Mouse (Mus musculus) layer of hippocampus, postnatal 10 days (tissue): ENCODE measurements around the gene Itpk1. TPM values are rescaled to one million over a fixed set of nuclear protein-coding genes. Genes with fewer than 3 reads are reported as not detected.
A peak's percentile ranks its signal among the peaks of the same experiment; 100 is the strongest.

Source experiments
- DNase-seq, 2 experiments: peaks; one replicate each; pipeline ENCODE4 v3.0.0; 2021; ENCODE audit warnings: low spot score in 2 of 2
- long read RNA-seq: library from polyadenylated mRNA; stranded (forward); transcript quantifications from one replicate; pipeline ENCODE4 v2.0.0, GENCODE M21; 2023
- total RNA-seq, 2 experiments: library from RNA; stranded (reverse); gene quantifications; 2 replicates each; pipeline ENCODE4 v1.2.3; 2021

Gene Itpk1
- total RNA-seq = 10 to 100 TPM; 49.4 to 52.8 TPM
- long read RNA-seq, transcript Itpk1-201 (10 exons, 2,918 nt) = major isoform, 14 of 32 reads
- long read RNA-seq, partial matches to known transcripts = 11 of 32 reads
- long read RNA-seq, other reads (novel, unspliced or antisense) = 7 of 32 reads

DNA sequence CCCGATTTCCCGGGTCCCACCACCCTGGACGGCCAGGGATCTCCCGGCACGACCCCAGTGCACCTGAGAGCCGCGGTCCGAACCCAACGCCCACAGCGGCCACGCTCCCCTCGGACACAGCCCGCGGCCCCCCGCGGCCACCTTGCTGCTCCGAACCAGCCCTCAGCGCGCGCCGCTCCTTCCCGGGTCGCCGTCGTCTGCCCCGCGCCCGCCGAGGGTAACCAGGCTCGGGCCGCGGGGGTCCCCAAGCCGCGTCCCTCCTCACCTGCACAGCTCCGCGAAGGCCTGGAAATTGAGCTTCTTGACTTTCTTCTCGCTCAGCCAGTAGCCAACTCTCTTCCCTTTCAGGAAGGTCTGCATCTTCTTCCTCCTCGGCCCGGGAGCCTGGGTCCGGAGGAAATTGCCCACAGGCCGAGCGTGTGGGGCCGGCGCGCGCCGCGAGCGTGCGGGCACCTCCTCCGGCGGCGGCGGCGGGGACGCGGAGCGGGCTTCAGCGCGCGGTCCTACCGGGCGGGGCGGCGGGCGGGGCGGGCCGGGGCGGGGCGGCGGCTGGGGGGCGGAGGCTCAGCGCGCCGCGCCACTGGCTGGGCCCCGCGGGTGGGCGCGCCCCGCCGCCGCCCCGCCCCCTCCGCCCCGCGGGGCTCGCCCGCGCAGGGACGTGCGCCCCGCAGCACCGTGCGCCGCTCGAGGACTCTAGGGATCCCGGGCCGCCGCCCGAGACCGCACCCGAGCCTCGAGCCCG is at the start of gene Itpk1:
Gene Itpk1, minus strand, starts transcription at position 474 of the 742 bp plus-strand sequence.
- DNase-seq = peak in 1 of 2 experiments; percentile 53

DNA sequence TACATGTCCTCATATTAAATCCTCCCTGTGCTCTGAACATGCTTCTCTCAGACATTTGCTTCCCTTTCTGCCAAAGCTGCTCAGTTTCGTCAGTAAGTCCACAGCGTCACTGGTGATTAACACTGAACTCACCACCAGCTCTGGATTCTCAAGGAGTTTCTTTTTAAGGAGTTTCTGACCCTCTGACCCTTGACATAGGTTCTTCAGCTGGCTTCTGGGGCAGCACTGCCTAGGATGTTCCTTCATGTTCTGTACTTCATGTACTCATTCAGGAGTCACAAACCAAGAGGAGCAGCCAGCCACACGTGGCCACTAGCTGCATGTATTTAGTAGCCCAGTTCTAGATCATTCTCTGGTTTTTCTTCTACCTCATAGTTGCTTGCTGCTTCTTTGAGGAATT is 43.5 kb upstream of the Itpk1 start:
- DNase-seq = no peak

DNA sequence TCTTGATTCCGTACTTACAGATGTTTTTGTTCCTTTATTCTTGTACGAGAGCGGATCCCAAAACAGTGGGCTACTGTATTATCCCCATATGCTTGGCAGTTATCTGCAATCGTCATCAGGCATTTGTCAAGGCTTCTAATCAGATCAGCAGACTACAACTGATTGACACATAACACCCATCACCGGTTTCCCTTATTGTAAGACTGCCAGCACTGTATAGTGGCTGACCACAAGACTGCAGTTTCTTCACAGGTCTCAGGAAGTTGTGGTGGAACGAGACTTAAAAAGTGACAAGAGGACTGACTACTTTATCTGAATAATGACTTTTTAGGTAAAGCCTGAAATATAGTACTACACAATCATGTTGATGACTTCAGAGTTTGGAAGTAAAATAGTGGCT is 40.1 kb upstream of the Itpk1 start:
- no peak for DNase-seq

DNA sequence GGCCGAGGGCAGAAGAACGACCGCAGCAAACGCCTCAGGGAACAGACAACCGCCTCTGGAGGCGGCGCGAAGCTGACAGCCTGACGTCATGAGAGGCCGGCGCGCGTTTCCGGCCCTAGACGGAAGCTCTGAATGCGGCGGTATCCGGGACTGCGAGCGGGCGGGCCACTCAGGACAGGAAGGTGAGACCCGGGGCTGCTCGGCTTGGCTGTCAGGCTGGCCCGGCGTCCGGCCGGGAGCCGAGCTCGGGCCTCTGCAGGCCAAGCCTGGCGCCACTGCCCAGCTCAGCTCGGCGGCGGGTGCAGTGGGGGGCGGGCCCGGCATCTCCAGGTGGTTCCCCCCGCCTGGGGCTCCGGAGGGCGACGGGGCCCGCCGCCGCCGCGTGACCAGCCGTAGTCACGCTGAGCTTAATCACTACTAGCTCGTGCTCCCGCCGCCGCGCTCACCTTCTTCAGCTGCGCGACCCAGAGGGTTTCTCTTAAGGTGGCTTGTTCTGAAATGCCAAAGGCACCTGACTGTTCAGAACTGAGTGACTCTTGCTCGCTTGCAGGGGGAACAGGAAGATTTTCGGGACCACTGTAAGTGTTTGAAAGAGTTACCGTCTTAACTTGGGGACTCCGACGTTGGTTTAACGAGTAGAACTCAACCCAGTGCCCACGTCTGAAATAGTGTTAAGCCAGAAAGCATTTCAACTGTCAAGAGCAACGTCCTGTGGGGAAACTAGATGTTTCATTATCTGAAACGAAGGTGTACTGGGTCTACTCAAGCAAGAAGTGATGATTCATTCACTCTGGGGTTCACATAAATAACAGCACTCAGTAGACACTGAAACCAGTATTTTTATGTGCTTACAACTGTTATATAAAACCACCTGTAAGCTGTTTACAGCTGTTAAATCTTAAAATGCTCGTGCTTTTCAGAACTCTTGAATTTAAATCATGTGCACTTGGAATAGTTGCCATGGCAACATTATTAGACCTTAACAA is 39.2 kb upstream of the Itpk1 start, which contains the start of the genes Moap1 and Tmem251:
Gene Moap1, minus strand, starts transcription at position 73 of the 986 bp plus-strand sequence.
Gene Tmem251, plus strand, starts transcription at position 174 of the 986 bp plus-strand sequence.
- peak; percentile 84 to 87 for DNase-seq

DNA sequence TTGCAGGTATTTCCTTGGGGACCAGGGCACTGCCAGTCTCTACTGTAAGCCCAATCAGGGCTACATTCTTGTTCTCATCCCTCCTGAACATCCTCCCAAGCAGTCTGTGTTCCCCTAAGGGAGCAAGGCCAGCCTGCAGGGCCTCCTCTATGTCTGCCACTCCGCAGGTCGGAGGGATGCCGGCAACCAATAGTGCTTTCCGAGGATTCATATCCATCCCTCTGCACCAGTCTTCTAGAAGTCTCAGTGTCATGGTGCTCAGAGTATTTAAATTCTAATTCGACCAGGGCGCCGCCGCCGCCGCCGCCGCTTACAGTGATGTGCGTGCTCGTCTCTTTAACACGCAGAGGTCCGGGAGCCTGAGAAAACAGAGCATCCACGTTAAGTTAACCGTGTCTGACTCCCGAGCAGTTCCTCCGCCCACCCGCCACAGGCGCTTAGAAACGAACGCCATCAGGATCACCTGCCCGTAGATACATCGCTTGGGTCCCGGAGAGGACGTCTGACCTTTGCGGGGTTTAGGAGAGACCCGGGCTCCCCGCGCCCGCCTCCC is 38.4 kb upstream of the Itpk1 start:
- peak in 1 of 2 experiments; percentile 29 for DNase-seq

DNA sequence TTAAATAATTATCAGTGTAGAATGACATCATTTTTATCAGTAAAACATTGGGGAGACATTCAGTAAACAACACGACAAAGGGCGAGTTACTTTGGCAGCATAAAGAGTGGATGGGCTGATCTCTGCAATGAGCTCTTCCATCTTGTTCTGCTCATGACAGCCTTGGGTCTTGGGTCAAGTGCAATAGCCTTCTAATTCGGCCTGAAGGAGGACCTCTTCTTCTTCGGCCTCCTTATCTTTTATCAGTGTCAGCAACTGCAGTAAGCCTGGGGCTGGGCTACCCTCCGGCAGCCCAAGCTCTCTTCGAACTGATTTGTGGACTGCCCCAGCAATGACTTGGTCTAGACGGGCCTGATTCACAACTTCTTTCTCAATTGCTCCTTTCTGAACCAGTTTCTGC is 37.3 kb upstream of the Itpk1 start:
- DNase-seq = no peak

DNA sequence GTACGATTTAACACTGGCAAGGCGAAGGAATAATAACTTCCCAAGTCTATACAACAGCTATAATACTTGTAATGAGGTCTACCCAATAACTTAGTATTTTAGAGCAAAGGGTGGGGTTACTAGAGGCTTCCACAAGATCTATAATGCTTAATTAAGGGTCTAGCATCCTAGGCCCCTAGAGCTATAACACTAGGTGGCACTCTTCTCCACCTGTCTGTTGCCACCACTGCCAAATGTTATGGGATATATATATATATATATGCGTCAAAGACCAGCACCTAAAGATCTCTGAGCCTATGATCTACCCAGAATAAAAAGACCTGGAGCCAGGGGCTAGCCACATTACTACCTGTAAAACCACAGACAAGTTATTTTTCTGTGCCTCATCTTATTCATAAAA is 35.6 kb upstream of the Itpk1 start:
- DNase-seq = no peak

DNA sequence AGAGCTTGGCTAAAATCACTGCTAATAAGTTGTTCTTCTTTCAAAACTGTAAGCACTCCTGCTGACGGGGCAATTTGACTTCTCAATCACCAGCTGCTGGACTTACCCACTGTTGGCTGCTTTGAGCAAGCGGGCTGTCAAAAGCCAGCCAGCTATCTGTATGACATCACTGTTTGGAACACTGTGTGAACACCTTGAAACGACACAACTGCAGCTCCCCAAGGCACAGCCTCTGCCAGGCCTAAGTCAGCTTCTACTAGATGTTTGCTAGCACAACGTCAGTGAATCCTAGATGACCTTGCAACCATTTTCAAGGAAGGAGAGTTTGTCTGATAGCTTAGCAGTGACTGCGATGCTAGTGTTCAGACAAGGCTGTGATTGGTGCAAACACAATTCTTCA is 34.4 kb upstream of the Itpk1 start:
- no peak for DNase-seq

DNA sequence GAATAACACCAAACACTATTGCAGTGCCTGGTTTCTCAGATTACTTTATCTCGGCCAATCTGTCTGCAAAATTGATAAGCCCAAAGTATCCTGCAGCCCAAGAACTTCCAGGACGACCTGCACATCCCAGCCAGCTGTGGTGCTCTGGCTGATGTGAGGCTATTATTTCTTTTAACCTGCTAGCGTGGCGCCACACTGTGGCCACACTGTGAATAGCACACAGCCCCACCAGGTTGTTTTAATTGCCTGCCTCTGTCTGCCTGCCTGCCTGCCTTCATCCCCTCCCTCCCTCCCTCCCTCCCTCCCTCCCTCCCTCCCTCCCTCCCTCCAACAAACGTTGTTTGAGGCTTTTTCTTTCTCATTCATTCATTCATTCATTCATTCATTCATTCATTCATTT is 28.7 kb upstream of the Itpk1 start:
- DNase-seq = peak; percentile 47 to 57

DNA sequence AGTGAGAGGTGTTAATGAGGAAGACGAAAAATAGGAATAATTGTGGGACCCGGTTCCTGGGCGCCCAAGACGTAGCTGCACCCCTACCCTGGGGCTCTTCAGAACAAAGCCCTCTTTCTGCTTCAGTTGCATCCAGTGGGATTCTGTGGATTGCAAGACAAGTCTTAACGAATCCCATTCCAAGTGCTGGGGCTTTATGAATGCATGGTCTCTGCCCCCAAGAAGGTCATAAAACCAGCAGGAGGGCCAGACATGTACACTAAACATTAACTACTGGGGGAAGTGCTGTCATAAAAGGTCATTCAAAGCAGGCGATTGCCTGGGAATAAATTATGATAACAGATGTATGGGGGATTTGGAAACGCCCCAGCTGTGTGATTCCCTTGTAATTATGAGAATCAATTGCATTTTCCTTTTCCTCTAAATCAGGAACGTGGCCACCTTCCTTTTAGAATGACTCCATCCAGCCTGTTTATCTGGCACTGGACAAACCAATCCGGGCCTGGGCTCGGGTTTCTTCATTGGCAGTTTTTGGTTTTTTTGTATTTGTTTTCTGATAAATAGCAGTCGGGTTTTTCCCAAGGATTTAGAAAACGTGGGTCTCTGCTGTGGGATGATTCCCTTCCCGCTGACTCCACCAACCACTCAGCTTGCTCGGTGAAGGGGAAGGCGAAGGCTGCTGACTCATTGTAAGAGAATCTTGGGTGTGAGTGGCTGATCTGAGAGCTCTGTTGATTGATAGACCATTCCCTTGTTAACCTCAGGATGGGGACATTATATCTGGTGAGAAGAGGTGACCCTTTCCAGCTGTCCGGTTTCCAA is 26.3 kb upstream of the Itpk1 start:
- peak; percentile 34 to 46 for DNase-seq

DNA sequence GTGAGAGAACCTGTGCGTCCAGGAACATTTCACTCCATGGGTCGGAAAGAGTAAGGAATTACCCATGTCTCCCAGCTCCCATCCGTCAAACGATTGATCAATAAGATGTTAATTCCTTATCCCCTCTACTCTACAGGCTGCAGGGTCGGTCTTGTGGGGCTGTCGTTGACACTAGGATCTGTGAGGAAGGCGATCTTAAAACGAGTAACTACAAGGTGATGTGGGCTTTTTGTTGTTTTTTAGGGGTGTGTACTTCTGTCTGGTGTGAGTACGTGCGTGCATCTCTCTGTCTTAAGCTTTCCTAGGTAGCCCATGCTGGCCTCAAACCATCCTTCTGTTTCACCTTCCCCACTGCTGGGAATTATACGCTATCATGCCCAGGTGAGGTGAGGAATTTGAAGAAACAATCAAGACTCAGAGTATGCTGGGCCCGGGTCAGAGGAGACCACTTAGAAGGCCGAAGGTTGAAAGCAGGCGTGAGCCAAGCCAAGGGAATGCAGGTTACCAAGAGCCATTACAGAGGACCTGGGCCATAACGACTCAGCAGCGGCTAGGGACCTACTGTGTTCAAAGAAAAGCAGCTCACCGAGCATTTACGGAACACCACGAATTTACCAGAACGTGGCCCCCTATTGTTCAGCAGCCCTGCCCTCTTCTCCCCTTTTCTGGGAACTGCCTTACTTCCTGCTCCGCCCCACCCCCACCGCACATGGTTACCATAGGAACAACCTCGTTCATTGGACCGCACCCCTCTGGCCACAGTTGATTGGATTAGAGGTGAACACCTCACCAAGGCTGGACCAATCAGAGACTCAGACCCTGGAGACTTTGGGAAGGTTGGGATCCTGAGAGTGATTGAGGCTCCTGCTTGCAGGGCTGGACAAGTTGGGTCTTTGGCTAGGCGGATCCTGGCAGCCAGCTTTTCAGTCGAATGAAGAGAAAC is 25.4 kb upstream of the Itpk1 start:
- DNase-seq = peak; percentile 69 to 83

DNA sequence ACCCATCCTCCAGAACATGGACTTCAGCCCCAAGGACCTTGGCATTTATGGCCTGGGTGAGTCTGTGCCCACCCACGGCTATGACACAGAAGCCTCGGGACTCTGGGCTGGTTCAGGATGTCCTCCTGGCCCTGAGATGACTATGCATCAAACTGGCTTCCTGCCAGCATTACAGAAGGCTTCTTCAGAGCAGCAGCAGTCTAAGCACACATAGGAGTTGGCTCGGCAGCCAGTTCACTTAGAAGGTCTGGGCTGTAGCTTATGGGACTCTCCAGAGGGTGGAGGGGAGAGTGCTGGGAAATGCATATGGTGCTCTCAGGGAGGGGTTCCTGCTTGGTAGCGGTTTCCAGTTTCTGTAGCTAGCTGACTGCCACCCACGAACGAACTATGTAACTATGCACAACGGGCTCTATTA is 21.0 kb upstream of the Itpk1 start:
- no peak for DNase-seq

DNA sequence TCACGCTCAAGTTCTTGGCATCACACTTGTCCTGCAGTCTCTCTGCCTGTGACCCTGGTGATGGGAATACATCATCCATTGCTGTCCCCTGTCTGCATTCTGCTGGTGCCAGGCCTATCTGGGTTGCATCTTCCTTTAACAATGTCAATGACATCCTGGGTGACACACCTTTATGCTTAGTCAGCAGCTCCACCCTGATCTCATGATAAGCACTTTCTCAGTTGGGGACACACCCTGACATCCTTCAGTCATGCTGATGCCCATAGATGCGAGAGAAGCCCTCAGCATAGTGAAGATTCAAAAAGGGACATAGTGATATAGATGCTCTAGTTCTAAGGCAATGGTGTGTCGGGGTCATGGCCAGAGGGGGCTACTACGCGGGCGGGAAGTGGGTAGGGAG is 20.4 kb upstream of the Itpk1 start:
- no peak for DNase-seq

DNA sequence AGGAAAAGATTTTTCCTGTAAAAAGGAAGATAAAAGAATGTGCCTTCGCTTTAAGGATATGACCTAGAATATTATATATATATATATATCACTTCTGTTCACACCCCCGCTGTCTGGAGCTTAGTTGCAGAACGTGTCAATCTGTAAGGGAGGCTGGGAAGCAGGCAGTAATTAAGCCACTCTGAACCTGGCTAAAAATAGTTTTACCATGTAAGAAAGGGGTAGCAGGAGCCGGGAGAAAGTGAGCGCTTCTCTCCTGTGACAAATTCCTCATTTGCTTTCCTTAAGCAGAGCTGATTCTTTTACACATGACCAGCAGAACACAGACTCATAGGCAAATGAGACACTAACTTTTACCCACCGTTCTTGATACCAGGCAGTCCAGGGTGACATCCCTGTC is 19.1 kb upstream of the Itpk1 start:
- no peak for DNase-seq

DNA sequence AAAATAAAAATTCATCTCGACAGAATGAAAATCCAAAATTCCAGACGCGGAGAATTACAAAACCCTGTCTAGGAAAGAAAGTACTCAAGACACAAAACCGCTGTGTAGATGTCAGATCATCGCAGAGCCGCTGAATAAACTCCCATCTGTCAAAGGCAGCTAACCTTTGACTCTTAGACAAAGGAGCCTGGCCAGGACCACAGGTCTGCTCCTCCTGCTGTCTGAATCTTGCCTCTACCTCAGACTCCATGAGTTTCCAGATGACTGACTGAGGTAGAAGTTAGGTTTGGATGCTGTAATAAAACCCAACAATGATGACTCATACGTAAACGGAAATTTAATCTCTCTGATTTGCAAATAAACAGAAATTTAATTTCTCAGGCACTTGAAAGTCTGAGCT is 18.2 kb upstream of the Itpk1 start:
- no peak for DNase-seq

DNA sequence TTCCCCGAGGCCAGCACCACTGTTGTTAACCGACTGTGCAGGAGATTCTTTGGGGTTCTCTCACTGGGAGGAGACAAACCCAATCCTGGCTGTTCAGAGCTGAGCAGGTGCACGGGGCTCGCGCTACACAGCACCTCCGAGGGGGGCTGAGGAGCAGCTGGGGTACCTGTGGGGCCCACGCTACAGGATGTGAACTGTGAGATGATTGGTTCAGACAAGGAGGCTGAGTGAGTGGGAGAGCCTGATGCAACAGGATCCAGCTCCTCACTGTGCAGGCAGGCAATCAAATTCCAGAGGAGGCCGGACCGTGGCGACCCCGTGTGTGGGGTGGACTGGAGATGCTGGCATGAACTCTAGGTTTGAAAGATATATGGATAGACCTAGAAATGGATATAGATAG is 17.7 kb upstream of the Itpk1 start:
- DNase-seq = no peak

DNA sequence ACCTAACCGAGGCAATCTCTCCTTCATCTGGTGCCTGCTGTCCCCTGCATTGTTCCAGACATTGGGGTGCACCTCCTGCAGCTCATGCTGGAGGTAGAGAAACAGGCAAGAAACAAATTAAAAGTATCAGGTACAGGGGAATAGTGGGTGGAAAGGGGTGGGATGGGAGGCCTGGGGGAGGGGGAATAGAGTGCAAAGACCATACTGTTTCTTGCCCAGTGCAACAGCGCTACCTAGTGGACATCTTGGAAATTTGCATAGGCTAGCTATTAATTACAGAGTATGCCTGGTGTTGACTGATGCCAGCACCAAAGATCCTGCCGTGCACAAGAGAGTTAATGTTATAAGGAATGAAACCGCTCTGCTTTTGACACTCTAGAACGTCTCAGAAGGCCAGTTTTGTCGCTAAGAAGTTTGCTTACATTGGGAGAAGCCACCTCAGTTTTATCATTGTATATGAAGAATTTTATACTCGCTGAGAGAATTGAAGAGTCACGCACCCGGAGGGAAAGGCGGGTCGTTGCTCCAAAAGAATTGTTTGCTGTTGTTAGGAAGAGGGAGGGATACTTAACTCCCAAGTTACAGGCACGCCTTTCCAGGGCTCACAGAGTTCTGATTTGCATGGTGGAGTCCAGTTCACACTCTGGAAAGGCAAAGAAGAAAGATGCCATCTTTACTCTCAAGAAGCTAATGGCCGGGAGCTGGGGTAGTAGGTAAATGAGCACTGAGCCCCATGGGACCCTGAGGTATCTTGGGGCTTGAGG is 15.0 kb upstream of the Itpk1 start:
- DNase-seq = peak; percentile 66 to 69

DNA sequence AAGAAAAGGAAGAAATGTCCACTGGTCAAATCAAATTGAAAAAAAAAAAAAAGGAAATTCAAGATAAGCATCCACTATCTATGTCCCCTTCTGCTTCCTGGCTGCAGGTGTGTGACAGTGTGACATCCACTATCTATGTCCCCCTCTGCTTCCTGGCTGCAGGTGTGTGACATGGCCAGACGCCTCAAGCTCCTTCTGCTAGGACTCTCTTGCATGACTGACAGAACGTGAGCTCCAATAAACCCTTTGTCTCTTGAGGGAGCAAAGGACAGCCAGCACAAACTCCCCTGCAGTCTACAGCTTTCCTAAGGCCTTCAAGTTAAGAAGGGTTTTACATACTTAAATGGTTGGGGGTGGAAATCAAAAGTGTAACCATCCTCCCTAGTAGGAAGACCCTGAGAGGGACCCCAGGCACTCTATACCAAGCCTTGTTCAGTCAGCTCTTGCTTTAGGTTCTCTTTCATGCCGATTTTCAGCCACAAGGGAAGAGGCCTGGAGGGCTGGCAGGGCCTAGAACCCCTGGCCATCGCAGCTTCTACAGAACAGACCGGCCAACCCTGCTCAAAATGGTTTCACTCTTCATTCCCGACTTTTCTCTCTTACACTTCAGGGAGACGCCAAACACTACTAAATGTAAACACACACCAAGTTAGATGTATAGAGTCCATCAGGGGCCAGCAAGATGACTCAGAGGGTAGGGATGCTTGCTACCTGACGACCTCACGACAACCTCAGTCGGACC is 10.1 kb upstream of the Itpk1 start:
- DNase-seq = no peak
